Mouse (Mus musculus) liver, embryonic 14.5 days (tissue): ENCODE results near the gene Rtn1.

ENCODE experiments used
- CTCF ChIP-seq: IDR thresholded peaks from 2 replicates; pipeline ENCODE4 v1.5.1; 2016; ENCODE audit warnings: antibody characterized with exemption, low read depth, control low read depth
- EP300 ChIP-seq: IDR thresholded peaks from 2 replicates; pipeline ENCODE4 v1.6.1; 2016; ENCODE audit warnings: antibody characterized with exemption, low read depth

DNA sequence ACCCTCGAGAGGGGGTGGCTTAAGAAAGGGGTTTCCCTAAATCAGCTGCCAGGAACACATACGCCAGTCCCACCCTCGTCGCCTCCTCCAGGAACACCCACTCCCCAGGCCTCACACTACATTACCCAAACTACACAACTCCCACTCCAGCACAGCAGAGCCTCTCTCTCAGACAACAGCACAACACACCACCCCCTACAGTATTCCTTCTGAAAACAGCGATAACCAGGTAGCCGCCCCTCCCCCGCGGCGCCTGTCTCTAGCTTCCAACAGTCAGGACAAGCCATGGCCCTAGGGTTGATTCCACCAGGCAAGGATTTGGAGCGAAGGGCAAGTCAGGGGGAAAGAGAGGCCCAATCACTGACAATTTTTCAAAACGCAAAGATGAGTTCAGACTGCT lies 1.7 kb downstream of the Rtn1 start:
- TF ChIP-seq CTCF (no peak), EP300 (no peak)
